Mouse (Mus musculus) olfactory bulb, adult 2 months (tissue): ENCODE data around the gene Dnajc4.
"Not testable (repeated sequence)": the region's sequence is repeated elsewhere in the genome, so short reads cannot be mapped to it uniquely, and the experiment has no call there.

ENCODE experiments used
- CTCF ChIP-seq: fragments of 200-500 bp; IDR thresholded peaks from 2 replicates; pipeline ENCODE4 v1.5.1; 2012; ENCODE audit warnings: low read depth, mild to moderate bottlenecking, low read length, moderate library complexity; ENCODE audit not compliant: insufficient read depth
- POLR2A ChIP-seq: fragments of 200-500 bp; IDR thresholded peaks from 2 replicates; pipeline ENCODE4 v1.6.1; 2012; ENCODE audit warnings: mild to moderate bottlenecking, low read depth, low read length, moderate library complexity; ENCODE audit not compliant: insufficient read depth

GRCm38 (mm10) chr19:6991166-6991565, 1.2 kb downstream of the Dnajc4 start:
- not testable (repeated sequence) for TF ChIP-seq CTCF, POLR2A
